Mouse (Mus musculus) left cerebral cortex, adult 8-10 months (tissue): ENCODE data around the gene Ptafr. TPM values are rescaled to one million over a fixed set of nuclear protein-coding genes. Genes with fewer than 3 reads are reported as not detected.

Experiments
- DNase-seq, 2 experiments: peaks; one replicate each; pipeline ENCODE4 v3.0.0; 2022; ENCODE audit warnings: low spot score in 2 of 2
- total RNA-seq, 4 experiments: library from RNA; stranded (reverse); gene quantifications; 2 replicates each; pipeline ENCODE4 v1.2.4; 2022

Gene Ptafr
- total RNA-seq, 4 experiments from 2014 or later: 1.1 to 3.0 (median 1.8) TPM

- DNase-seq: no peak
These were observed 47.5 kb downstream of the Ptafr start for GRCm38 (mm10) chr4:132611320-132611719.

- DNase-seq: peak in 1 of 2 experiments; percentile 71
These were observed 54.0 kb downstream of the Ptafr start for GRCm38 (mm10) chr4:132617873-132618272.

GRCm38 (mm10) chr4:132618850-132619375 is 55.0 kb downstream of the Ptafr start:
- no peak for DNase-seq

GRCm38 (mm10) chr4:132620134-132620533 is 56.3 kb downstream of the Ptafr start:
- no peak for DNase-seq

- no peak for DNase-seq
These were observed 57.6 kb downstream of the Ptafr start for GRCm38 (mm10) chr4:132621287-132622068.

- DNase-seq: no peak
These were observed 60.3 kb downstream of the Ptafr start for GRCm38 (mm10) chr4:132624034-132624657.

GRCm38 (mm10) chr4:132628830-132629229 is 65.0 kb downstream of the Ptafr start:
- DNase-seq: no peak

Other genes with a start within 250 kb of the Ptafr start
- 10 to 100 TPM; 20.6 to 30.6 (median 29.0) TPM for gene Trnau1ap, start 234.5 kb upstream of the Ptafr start, total RNA-seq
- gene Rcc1, start 210.5 kb upstream of the Ptafr start, total RNA-seq: 10 to 100 TPM; 12.0 to 15.5 (median 14.2) TPM
- gene Phactr4, start 141.6 kb upstream of the Ptafr start, total RNA-seq: 10 to 100 TPM in 2 of 4 experiments, 1 to 10 TPM in 2; 8.9 to 14.6 (median 11.9) TPM
- gene Med18, start 100.1 kb upstream of the Ptafr start, total RNA-seq: 10 to 100 TPM in 2 of 4 experiments, 1 to 10 TPM in 2; 9.2 to 12.0 (median 9.8) TPM
- gene Sesn2, start 53.6 kb upstream of the Ptafr start, total RNA-seq: 10 to 100 TPM in 2 of 4 experiments, 1 to 10 TPM in 2; 9.7 to 12.3 (median 10.1) TPM
- gene Atpif1, start 30.4 kb upstream of the Ptafr start, total RNA-seq: 100 to 1,000 TPM; 377 to 510 (median 435) TPM
- gene Dnajc8, start 28.5 kb upstream of the Ptafr start, total RNA-seq: 100 to 1,000 TPM in 2 of 4 experiments, 10 to 100 TPM in 2; 97.8 to 114 (median 101) TPM
- 10 to 100 TPM; 29.2 to 36.5 (median 32.4) TPM for gene Eya3, start 74.9 kb downstream of the Ptafr start, total RNA-seq
- 1 to 10 TPM; 3.4 to 6.6 (median 4.9) TPM for gene Xkr8, start 168.5 kb downstream of the Ptafr start, total RNA-seq
- 1 to 10 TPM; 4.6 to 6.9 (median 6.2) TPM for gene Smpdl3b, start 193.2 kb downstream of the Ptafr start, total RNA-seq
- gene Rpa2, start 204.3 kb downstream of the Ptafr start, total RNA-seq: 10 to 100 TPM; 14.5 to 18.1 (median 15.5) TPM
- 1 to 10 TPM in 2 of 4 experiments, under 1 TPM in 2; 0.70 to 2.3 (median 1.5) TPM for gene Themis2, start 232.3 kb downstream of the Ptafr start, total RNA-seq